Mouse (Mus musculus): ENCODE measurements at regions not wholly inside any gene's neighbourhood (a gene's known extent, or its start where the extent isn't known, plus 50 kb on each side); places are given as distances from the start of the nearest gene placed in this dataset.

GRCm38 (mm10) chr12:25172450-25172849, 75.5 kb upstream of the Id2 start:
- no peak for DNase-seq
- intact Hi-C loops (cut with DNase I), result no loop called here

- DNase-seq, result no peak
- intact Hi-C loops (cut with DNase I), result no loop called here
Measured at GRCm38 (mm10) chr12:25169611-25170010, 72.7 kb upstream of the Id2 start.

- no peak for DNase-seq
- intact Hi-C loops (cut with DNase I), result no loop called here
Measured at GRCm38 (mm10) chr12:25168213-25168545, 71.2 kb upstream of the Id2 start.

GRCm38 (mm10) chr12:25167504-25168212, 70.7 kb upstream of the Id2 start:
- peak; percentile 57 for DNase-seq
- intact Hi-C loops (cut with DNase I), result no loop called here

GRCm38 (mm10) chr12:25166525-25166924, 69.6 kb upstream of the Id2 start:
- DNase-seq, result no peak
- intact Hi-C loops (cut with DNase I), result no loop called here

- intact Hi-C loops (cut with DNase I), result no loop called here
- no peak for DNase-seq
Measured at GRCm38 (mm10) chr12:25165650-25166049, 68.7 kb upstream of the Id2 start.

GRCm38 (mm10) chr12:25164724-25165123, 67.8 kb upstream of the Id2 start:
- intact Hi-C loops (cut with DNase I), result no loop called here
- no peak for DNase-seq

- no peak for DNase-seq
- intact Hi-C loops (cut with DNase I), result no loop called here
Measured at GRCm38 (mm10) chr12:25163541-25163940, 66.6 kb upstream of the Id2 start.

- no peak for DNase-seq
- intact Hi-C loops (cut with DNase I), result no loop called here
Measured at GRCm38 (mm10) chr12:25162843-25163242, 65.9 kb upstream of the Id2 start.

- DNase-seq, result no peak
- intact Hi-C loops (cut with DNase I), result no loop called here
Measured at GRCm38 (mm10) chr12:25161939-25162338, 65.0 kb upstream of the Id2 start.

- no peak for DNase-seq
- intact Hi-C loops (cut with DNase I), result no loop called here
Measured at GRCm38 (mm10) chr12:25160990-25161843, 64.3 kb upstream of the Id2 start.

GRCm38 (mm10) chr12:25159091-25159490, 62.2 kb upstream of the Id2 start:
- DNase-seq, result no peak
- intact Hi-C loops (cut with DNase I), result no loop called here

GRCm38 (mm10) chr12:25157238-25157637, 60.3 kb upstream of the Id2 start:
- intact Hi-C loops (cut with DNase I), result no loop called here
- no peak for DNase-seq

- intact Hi-C loops (cut with DNase I), result no loop called here
- no peak for DNase-seq
Measured at GRCm38 (mm10) chr12:25155396-25155795, 58.5 kb upstream of the Id2 start.

GRCm38 (mm10) chr12:25148099-25148498, 51.2 kb upstream of the Id2 start:
- intact Hi-C loops (cut with DNase I), result no loop called here

More at GRCm38 (mm10) chr12:25148099-25148498, 51.2 kb upstream of the Id2 start:
- no peak for DNase-seq
